Mouse (Mus musculus) ES-Bruce4 (cell line): ENCODE data around the gene Morf4l1.

ENCODE experiments used
- CTCF ChIP-seq: IDR thresholded peaks from one replicate; pipeline ENCODE4 v1.8.1; 2011; ENCODE audit warnings: low read depth, low read length
- POLR2A ChIP-seq: IDR thresholded peaks from one replicate; pipeline ENCODE4 v1.8.1; 2011; ENCODE audit warnings: low read length; ENCODE audit not compliant: insufficient read depth

DNA sequence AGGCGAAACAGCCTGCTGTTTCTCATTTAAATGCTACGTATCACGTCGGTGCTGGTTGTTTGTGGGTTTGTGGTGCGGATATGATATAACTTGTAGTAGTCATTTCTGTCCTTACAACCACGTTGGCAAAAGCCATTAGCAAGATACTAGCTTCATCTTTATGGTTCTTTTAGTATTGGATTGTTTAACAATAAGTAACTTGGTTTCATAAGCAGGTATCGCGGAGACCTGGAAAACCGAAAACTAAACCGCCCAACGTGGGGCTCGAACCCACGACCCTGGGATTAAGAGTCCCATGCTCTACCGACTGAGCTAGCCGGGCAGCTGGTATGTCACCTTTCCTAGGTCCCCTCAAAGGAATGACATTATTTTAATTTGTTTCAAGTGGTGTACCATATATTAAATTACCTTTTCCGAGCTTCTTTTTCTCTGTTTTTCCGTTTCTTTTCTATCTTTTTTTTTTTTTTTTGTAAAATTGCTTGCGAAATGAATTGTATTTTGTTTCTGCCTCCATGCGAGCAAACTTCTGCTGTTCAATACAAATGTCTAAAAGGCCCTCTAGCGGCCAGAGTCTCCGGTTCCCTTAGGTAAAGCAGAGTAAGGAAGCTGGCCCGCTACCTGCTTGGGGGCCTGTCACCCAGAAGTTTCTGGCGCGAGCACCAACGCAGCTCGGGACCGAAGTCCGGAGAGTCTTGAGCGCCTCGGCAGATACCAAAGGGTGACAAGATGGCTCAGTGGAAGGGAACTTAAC lies 11.9 kb upstream of the Morf4l1 start:
- TF ChIP-seq CTCF = no peak
- no peak for TF ChIP-seq POLR2A
